Mouse (Mus musculus): ENCODE data around the gene Ell2.
"Not testable (repeated sequence)": the region's sequence is repeated elsewhere in the genome, so short reads cannot be mapped to it uniquely, and the experiment has no call there.

Ell2 gene

GRCm38 (mm10) chr13:75706457-75706856, at the start of gene Ell2:
Ell2 (plus strand) TSS chr13:75706757.
- no peak for DNase-seq (ENCODE audit: low spot score)

GRCm38 (mm10) chr13:75685438-75685837, 21.1 kb upstream of the Ell2 start:
- DNase-seq (ENCODE audit: low spot score): no peak

GRCm38 (mm10) chr13:75686995-75687394, 19.6 kb upstream of the Ell2 start:
- no peak for DNase-seq (ENCODE audit: low spot score)

- no peak for DNase-seq (ENCODE audit: low spot score)
Measured at GRCm38 (mm10) chr13:75691625-75692024, 14.9 kb upstream of the Ell2 start.

- no peak for DNase-seq (ENCODE audit: low spot score)
Measured at GRCm38 (mm10) chr13:75693081-75693480, 13.5 kb upstream of the Ell2 start.

- no peak for DNase-seq (ENCODE audit: low spot score)
Measured at GRCm38 (mm10) chr13:75702814-75703213, 3.7 kb upstream of the Ell2 start.

- DNase-seq (ENCODE audit: low spot score): peak; percentile 93
Measured at GRCm38 (mm10) chr13:75706882-75707816, 592 bp downstream of the Ell2 start.

GRCm38 (mm10) chr13:75707821-75708636, 1.5 kb downstream of the Ell2 start:
- DNase-seq (ENCODE audit: low spot score): peak; percentile 53

- DNase-seq (ENCODE audit: low spot score): no peak
Measured at GRCm38 (mm10) chr13:75708637-75709002, 2.1 kb downstream of the Ell2 start.

GRCm38 (mm10) chr13:75709026-75709778, 2.6 kb downstream of the Ell2 start:
- DNase-seq (ENCODE audit: low spot score): no peak

- no peak for DNase-seq (ENCODE audit: low spot score)
Measured at GRCm38 (mm10) chr13:75710152-75710551, 3.6 kb downstream of the Ell2 start.

- DNase-seq (ENCODE audit: low spot score): not testable (repeated sequence)
Measured at GRCm38 (mm10) chr13:75711517-75711916, 5.0 kb downstream of the Ell2 start.

GRCm38 (mm10) chr13:75712544-75712943, 6.0 kb downstream of the Ell2 start:
- DNase-seq (ENCODE audit: low spot score): not testable (repeated sequence)

- no peak for DNase-seq (ENCODE audit: low spot score)
Measured at GRCm38 (mm10) chr13:75714407-75714806, 7.8 kb downstream of the Ell2 start.

- DNase-seq (ENCODE audit: low spot score): no peak
Measured at GRCm38 (mm10) chr13:75717638-75718302, 11.2 kb downstream of the Ell2 start.

GRCm38 (mm10) chr13:75718376-75718775, 11.8 kb downstream of the Ell2 start:
- no peak for DNase-seq (ENCODE audit: low spot score)

- no peak for DNase-seq (ENCODE audit: low spot score)
Measured at GRCm38 (mm10) chr13:75719645-75720044, 13.1 kb downstream of the Ell2 start.

- no peak for DNase-seq (ENCODE audit: low spot score)
Measured at GRCm38 (mm10) chr13:75726569-75727373, 20.2 kb downstream of the Ell2 start.

GRCm38 (mm10) chr13:75727932-75728331, 21.4 kb downstream of the Ell2 start:
- no peak for DNase-seq (ENCODE audit: low spot score)

- DNase-seq (ENCODE audit: low spot score): no peak
Measured at GRCm38 (mm10) chr13:75729834-75730233, 23.3 kb downstream of the Ell2 start.

- DNase-seq (ENCODE audit: low spot score): no peak
Measured at GRCm38 (mm10) chr13:75730717-75731116, 24.2 kb downstream of the Ell2 start.
